Mouse (Mus musculus) gastrocnemius, adult 2 months (tissue): ENCODE results near the gene Bsnd. TPM values are rescaled to one million over a fixed set of nuclear protein-coding genes. Genes with fewer than 3 reads are reported as not detected.

Experiments used
- DNase-seq: peaks from one replicate; pipeline ENCODE4 v3.0.0; 2022
- H3K27ac ChIP-seq: fragments of 200-600 bp; 2 replicates; pipeline ENCODE4 v1.8.1; 2022; ENCODE audit warnings: mild to moderate bottlenecking
- H3K4me3 ChIP-seq: fragments of 200-600 bp; 2 replicates; pipeline ENCODE4 v1.8.1; 2022; ENCODE audit warnings: mild to moderate bottlenecking, moderate library complexity
- CTCF ChIP-seq: fragments of 200-600 bp; IDR thresholded peaks from 2 replicates; pipeline ENCODE4 v1.8.1; 2022; ENCODE audit warnings: antibody characterized with exemption, mild to moderate bottlenecking, moderate library complexity
- intact Hi-C: fragments of 180-260 bp; cut with DNase I; formaldehyde crosslinking; loops from one replicate; pipeline ENCODE4 v1.15.1; 2025
- total RNA-seq, 2 experiments: library from RNA; stranded (reverse); gene quantifications; 2 replicates each; pipeline ENCODE4 v1.2.3; 2021

The Bsnd gene
- total RNA-seq, 2 experiments from 2014 or later: not detected

GRCm38 (mm10) chr4:106435426-106435825 lies 56.7 kb downstream of the Bsnd start:
- no peak for DNase-seq
- Histone ChIP-seq H3K4me3 (no peak overlapping the region), H3K27ac (no peak overlapping the region)
- intact Hi-C loops: no loop called here
- no peak for TF ChIP-seq CTCF

Other genes starting within 250 kb of the Bsnd start
- 10 to 100 TPM; 62.5 to 69.2 TPM for gene Usp24, start 176.1 kb downstream of the Bsnd start, total RNA-seq
- gene Pcsk9, start 28.0 kb downstream of the Bsnd start, total RNA-seq: not detected
- 1 to 10 TPM; 1.5 to 4.7 TPM for gene Dhcr24, start 68.8 kb upstream of the Bsnd start, total RNA-seq
- gene Lexm, start 125.0 kb upstream of the Bsnd start, total RNA-seq: not detected
- gene Ttc22, start 130.1 kb upstream of the Bsnd start, total RNA-seq: not detected
- 1 to 10 TPM; 2.5 to 3.8 TPM for gene Pars2, start 158.8 kb upstream of the Bsnd start, total RNA-seq
- 10 to 100 TPM; 24.3 to 34.7 TPM for gene Ttc4, start 186.7 kb upstream of the Bsnd start, total RNA-seq
- under 1 TPM; 0.08 to 0.64 TPM for gene Mroh7, start 238.6 kb upstream of the Bsnd start, total RNA-seq
- not detected for gene Fam151a, start 241.6 kb upstream of the Bsnd start, total RNA-seq